Mouse (Mus musculus): ENCODE results near the gene Gm28557. TPM values are rescaled to one million over a fixed set of nuclear protein-coding genes. Genes with fewer than 3 reads are reported as not detected.

Gm28557 gene
- polyA plus RNA-seq, 1 experiment, result 3.9 TPM

Other genes with a start within 250 kb of the Gm28557 start
- 0.28 and 0.42 TPM in 2 replicates for gene Gm10767, start 203.7 kb downstream of the Gm28557 start, polyA plus RNA-seq (2012; rRNA removed)
- 0.19 and 0.27 TPM in 2 replicates for gene Zfp712, start 47.4 kb downstream of the Gm28557 start, polyA plus RNA-seq (2012; rRNA removed)
- 0.06 and 0.12 TPM in 2 replicates for gene Zfp708, start 10.6 kb downstream of the Gm28557 start, polyA plus RNA-seq (2012; rRNA removed)
- 0.25 and 0.26 TPM in 2 replicates for gene Rslcan18, start 7.7 kb upstream of the Gm28557 start, polyA plus RNA-seq (2012; rRNA removed)
- 0.69 and 0.76 TPM in 2 replicates for gene Zfp759, start 13.1 kb upstream of the Gm28557 start, polyA plus RNA-seq (2012; rRNA removed)
- 1.6 and 1.8 TPM in 2 replicates for gene Rsl1, start 64.6 kb upstream of the Gm28557 start, polyA plus RNA-seq (2012; rRNA removed)
- gene Zfp455, start 85.9 kb upstream of the Gm28557 start, polyA plus RNA-seq (2012; rRNA removed), result 0.26 and 0.33 TPM in 2 replicates
- 1.1 and 1.2 TPM in 2 replicates for gene Zfp458, start 169.9 kb upstream of the Gm28557 start, polyA plus RNA-seq (2012; rRNA removed)
- 2.0 and 2.3 TPM in 2 replicates for gene Zfp457, start 197.9 kb upstream of the Gm28557 start, polyA plus RNA-seq (2012; rRNA removed)
- gene Zfp595, start 224.0 kb upstream of the Gm28557 start, polyA plus RNA-seq (2012; rRNA removed), result 0.91 and 1.1 TPM in 2 replicates

All from gonadal fat pad, adult 2 months (tissue).